Mouse (Mus musculus) stomach, embryonic 15.5 days (tissue): ENCODE results near the gene Spast. TPM values are rescaled to one million over a fixed set of nuclear protein-coding genes. Genes with fewer than 3 reads are reported as not detected.

Experiments used
- ATAC-seq: fragments of 200-750 bp; cut with Nextera tagmentation; 2 replicates; pipeline ENCODE4 v1.8.0; 2017; ENCODE audit warnings: low read depth, moderate number of reproducible peaks, moderate TSS enrichment; ENCODE audit not compliant: insufficient read depth, low FRiP score
- H3K27ac ChIP-seq: fragments of 300-500 bp; sonication (generic); 2 replicates; pipeline ENCODE4 v1.5.1; 2015; ENCODE audit warnings: mild to moderate bottlenecking, inconsistent platforms
- H3K27me3 ChIP-seq: fragments of 300-500 bp; sonication (generic); replicated peaks from 2 replicates; pipeline ENCODE4 v1.6.1; 2015; ENCODE audit warnings: inconsistent platforms
- H3K36me3 ChIP-seq: fragments of 300-500 bp; sonication (generic); 2 replicates; pipeline ENCODE4 v1.6.1; 2015; ENCODE audit warnings: inconsistent platforms
- H3K4me1 ChIP-seq: fragments of 300-500 bp; sonication (generic); 2 replicates; pipeline ENCODE4 v1.6.1; 2015; ENCODE audit warnings: inconsistent platforms
- H3K4me2 ChIP-seq: fragments of 300-500 bp; sonication (generic); 2 replicates; pipeline ENCODE4 v1.6.1; 2015; ENCODE audit warnings: mild to moderate bottlenecking, inconsistent platforms
- H3K4me3 ChIP-seq: fragments of 300-500 bp; sonication (generic); replicated peaks from 2 replicates; pipeline ENCODE4 v1.5.1; 2015; ENCODE audit warnings: inconsistent platforms
- H3K9ac ChIP-seq: fragments of 300-500 bp; sonication (generic); 2 replicates; pipeline ENCODE4 v1.6.1; 2015; ENCODE audit warnings: inconsistent platforms
- H3K9me3 ChIP-seq: fragments of 300-500 bp; sonication (generic); 2 replicates; pipeline ENCODE4 v1.6.1; 2016; ENCODE audit warnings: inconsistent platforms
- WGBS: fragments of 180-500 bp; shearing (Covaris S2); methylation state at CpG from one replicate; pipeline ENCODE4 v1.1.7; 2015; 5-methylcytosine and 5-hydroxymethylcytosine counted together
- polyA plus RNA-seq: library from polyadenylated mRNA; unstranded; fragments of >200 nt; fragmentation: Nextera tagmentation; extraction: Ambion mirVana; gene quantifications from 2 replicates; pipeline ENCODE4 v1.2.1, GENCODE M21; 2015

Spast gene
- polyA plus RNA-seq, 1 experiment from 2014 or later = 15.9 TPM

GRCm38 (mm10) chr17:74338225-74338931, 409 bp upstream of the Spast start:
- H3K27me3 ChIP-seq = no peaks in the 10 kb centered on the region
- peaks cover 10% of the 10 kb centered on the region; the same call in 1 of the 2 replicates for H3K4me1 ChIP-seq
- under 1% methylated on average over 44 of the region's 50 CpGs for WGBS
- no peaks in the 10 kb centered on the region for H3K9me3 ChIP-seq
- H3K9ac ChIP-seq = peak overlapping the region; percentile 88
- peak overlapping the region; percentile 96 for H3K4me3 ChIP-seq
- peak overlapping the region; percentile 98 for H3K27ac ChIP-seq
- peak overlapping the region; percentile 60 for H3K4me2 ChIP-seq
- no peaks in the 10 kb centered on the region for H3K36me3 ChIP-seq
- peak; percentile 96 for ATAC-seq

GRCm38 (mm10) chr17:74341151-74341550, 2.4 kb downstream of the Spast start:
- Histone ChIP-seq H3K27ac (no peak overlapping the region), H3K9me3 (no peaks in the 10 kb centered on the region), H3K4me3 (peak overlapping the region; percentile 9; the same call in 1 of the 2 replicates), H3K36me3 (no peaks in the 10 kb centered on the region), H3K4me2 (peak overlapping the region; percentile 60; the same call in 1 of the 2 replicates), H3K9ac (no peak overlapping the region), H3K27me3 (no peaks in the 10 kb centered on the region), H3K4me1 (peaks cover 10% of the 10 kb centered on the region; the same call in 1 of the 2 replicates)
- no peak for ATAC-seq
- WGBS = 58% methylated on average over 5 of the region's 5 CpGs

- no peak for ATAC-seq
- no peak overlapping the region for H3K4me2 ChIP-seq
- H3K9me3 ChIP-seq = no peaks in the 10 kb centered on the region
- H3K27ac ChIP-seq = no peak overlapping the region
- H3K9ac ChIP-seq = no peak overlapping the region
- H3K4me1 ChIP-seq = no peaks in the 10 kb centered on the region
- no peaks in the 10 kb centered on the region for H3K27me3 ChIP-seq
- no peak overlapping the region for H3K4me3 ChIP-seq
- WGBS = 83% methylated on average over 1 of the region's 1 CpGs
- H3K36me3 ChIP-seq = peaks cover 15% of the 10 kb centered on the region; the same call in 1 of the 2 replicates
Observed at GRCm38 (mm10) chr17:74363592-74363991, 24.8 kb downstream of the Spast start.

- Histone ChIP-seq H3K27ac (no peak overlapping the region), H3K9ac (no peak overlapping the region), H3K4me2 (no peak overlapping the region), H3K9me3 (no peaks in the 10 kb centered on the region), H3K4me3 (no peak overlapping the region), H3K4me1 (no peaks in the 10 kb centered on the region), H3K27me3 (no peaks in the 10 kb centered on the region), H3K36me3 (peaks cover 29% of the 10 kb centered on the region)
- ATAC-seq = no peak
- 76% methylated on average over 1 of the region's 1 CpGs for WGBS
Observed at GRCm38 (mm10) chr17:74376916-74377315, 38.1 kb downstream of the Spast start.

GRCm38 (mm10) chr17:74386657-74387056, 47.9 kb downstream of the Spast start:
- no peak for ATAC-seq
- Histone ChIP-seq H3K27me3 (no peaks in the 10 kb centered on the region), H3K27ac (no peak overlapping the region), H3K36me3 (peaks cover 26% of the 10 kb centered on the region), H3K9me3 (no peaks in the 10 kb centered on the region), H3K4me2 (no peak overlapping the region), H3K4me3 (no peak overlapping the region), H3K9ac (no peak overlapping the region), H3K4me1 (no peaks in the 10 kb centered on the region)

- no peak for ATAC-seq
- Histone ChIP-seq H3K4me3 (no peak overlapping the region), H3K9me3 (no peaks in the 10 kb centered on the region), H3K27ac (no peak overlapping the region), H3K4me2 (no peak overlapping the region), H3K27me3 (no peaks in the 10 kb centered on the region), H3K4me1 (no peaks in the 10 kb centered on the region), H3K36me3 (peaks cover 12% of the 10 kb centered on the region; the same call in 1 of the 2 replicates), H3K9ac (no peak overlapping the region)
- WGBS = 74% methylated on average over 3 of the region's 3 CpGs
Observed at GRCm38 (mm10) chr17:74389847-74390246, 51.1 kb downstream of the Spast start.

GRCm38 (mm10) chr17:74394381-74394780, 55.6 kb downstream of the Spast start:
- H3K36me3 ChIP-seq = 0 out of 2 replicates have a peak, but pooled peaks cover 2% of the 10 kb centered on the region
- no peaks in the 10 kb centered on the region for H3K27me3 ChIP-seq
- WGBS = 64% methylated on average over 2 of the region's 2 CpGs
- H3K9me3 ChIP-seq = no peaks in the 10 kb centered on the region
- H3K27ac ChIP-seq = no peak overlapping the region
- H3K4me1 ChIP-seq = 0 out of 2 replicates have a peak, but pooled peaks cover 4% of the 10 kb centered on the region
- H3K4me2 ChIP-seq = peak overlapping the region; percentile 57
- H3K4me3 ChIP-seq = peak overlapping the region; percentile 98; the same call in 1 of the 2 replicates
- H3K9ac ChIP-seq = no peak overlapping the region
- no peak for ATAC-seq

- H3K4me1 ChIP-seq = 0 out of 2 replicates have a peak, but pooled peaks cover 4% of the 10 kb centered on the region
- H3K9ac ChIP-seq = peak overlapping the region; percentile 9; the same call in 1 of the 2 replicates
- peak overlapping the region; percentile 57 for H3K4me2 ChIP-seq
- 21% methylated on average over 16 of the region's 16 CpGs for WGBS
- no peaks in the 10 kb centered on the region for H3K27me3 ChIP-seq
- peak overlapping the region; percentile 98 for H3K4me3 ChIP-seq
- 0 out of 2 replicates have a peak, but pooled peaks cover 2% of the 10 kb centered on the region for H3K36me3 ChIP-seq
- H3K27ac ChIP-seq = peak overlapping the region; percentile 59; the same call in 1 of the 2 replicates
- ATAC-seq = peak; percentile 40; the same call in 1 of the 2 replicates
- H3K9me3 ChIP-seq = no peaks in the 10 kb centered on the region
Observed at GRCm38 (mm10) chr17:74394855-74395254, 56.1 kb downstream of the Spast start.

- Histone ChIP-seq H3K9me3 (no peaks in the 10 kb centered on the region), H3K4me3 (peak within 1 kb of the TSS; percentile 98), H3K9ac (peak within 1 kb of the TSS; percentile 97), H3K27me3 (no peaks in the 10 kb centered on the region), H3K27ac (peak within 1 kb of the TSS; percentile 96), H3K4me1 (0 out of 2 replicates have a peak, but pooled peaks cover 4% of the 10 kb centered on the region), H3K4me2 (peak within 1 kb of the TSS; percentile 57), H3K36me3 (0 out of 2 replicates have a peak, but pooled peaks cover 2% of the 10 kb centered on the region)
- peak; percentile 99 for ATAC-seq
- under 1% methylated on average over 41 of the region's 41 CpGs for WGBS
Observed at GRCm38 (mm10) chr17:74395383-74396065, 56.7 kb downstream of the Spast start, which contains the start of gene Slc30a6. Slc30a6 (plus strand) TSS chr17:74395608.

GRCm38 (mm10) chr17:74396766-74397165, 58.0 kb downstream of the Spast start:
- peak overlapping the region; percentile 98 for H3K4me3 ChIP-seq
- no peak overlapping the region for H3K9ac ChIP-seq
- H3K9me3 ChIP-seq = no peaks in the 10 kb centered on the region
- peak overlapping the region; percentile 57 for H3K4me2 ChIP-seq
- 73% methylated on average over 4 of the region's 4 CpGs for WGBS
- 0 out of 2 replicates have a peak, but pooled peaks cover 4% of the 10 kb centered on the region for H3K4me1 ChIP-seq
- no peak for ATAC-seq
- H3K27me3 ChIP-seq = no peaks in the 10 kb centered on the region
- H3K36me3 ChIP-seq = 0 out of 2 replicates have a peak, but pooled peaks cover 2% of the 10 kb centered on the region
- H3K27ac ChIP-seq = no peak overlapping the region

- 0 out of 2 replicates have a peak, but pooled peaks cover 2% of the 10 kb centered on the region for H3K36me3 ChIP-seq
- no peaks in the 10 kb centered on the region for H3K27me3 ChIP-seq
- no peak overlapping the region for H3K9ac ChIP-seq
- no peak for ATAC-seq
- H3K4me2 ChIP-seq = no peak overlapping the region
- no peak overlapping the region for H3K27ac ChIP-seq
- H3K4me1 ChIP-seq = 0 out of 2 replicates have a peak, but pooled peaks cover 4% of the 10 kb centered on the region
- no peaks in the 10 kb centered on the region for H3K9me3 ChIP-seq
- 76% methylated on average over 2 of the region's 2 CpGs for whole genome bisulfite sequencing
- H3K4me3 ChIP-seq = no peak overlapping the region
Observed at GRCm38 (mm10) chr17:74397173-74397572, 58.4 kb downstream of the Spast start.
